Mouse (Mus musculus) gastrocnemius, postnatal 25 days (tissue): ENCODE results near the gene Gm17349. TPM values are rescaled to one million over a fixed set of nuclear protein-coding genes. Genes with fewer than 3 reads are reported as not detected.
"Not testable (repeated sequence)": the region's sequence is repeated elsewhere in the genome, so short reads cannot be mapped to it uniquely, and the experiment has no call there.

Experiments
- DNase-seq: peaks from one replicate; pipeline ENCODE4 v3.0.0; 2022
- total RNA-seq, 2 experiments: library from RNA; stranded (reverse); gene quantifications; 1 replicate in 1 of 2; 2 replicates in 1 of 2; pipeline ENCODE4 v1.2.3; 2021

The Gm17349 gene
- total RNA-seq, 2 experiments from 2014 or later: 1.6 TPM; not detected in 1

- DNase-seq: peak; percentile 89
These were observed 12.4 kb upstream of the Gm17349 start, which contains the start of gene Gpd1 for GRCm38 (mm10) chr15:99717386-99718334. Gene Gpd1, plus strand, starts transcription at chr15:99717515.

- DNase-seq: no peak
These were observed 11.5 kb upstream of the Gm17349 start for GRCm38 (mm10) chr15:99716814-99717213.

GRCm38 (mm10) chr15:99715982-99716746 is 10.9 kb upstream of the Gm17349 start:
- no peak for DNase-seq

- no peak for DNase-seq
These were observed 10.1 kb upstream of the Gm17349 start for GRCm38 (mm10) chr15:99715361-99715865.

- peak; percentile 67 for DNase-seq
These were observed 9.6 kb upstream of the Gm17349 start for GRCm38 (mm10) chr15:99714858-99715257.

- DNase-seq: no peak
These were observed 8.9 kb upstream of the Gm17349 start for GRCm38 (mm10) chr15:99714206-99714605.

- DNase-seq: no peak
These were observed 8.3 kb upstream of the Gm17349 start for GRCm38 (mm10) chr15:99713569-99713968.

- no peak for DNase-seq
These were observed 7.6 kb upstream of the Gm17349 start for GRCm38 (mm10) chr15:99712666-99713559.

GRCm38 (mm10) chr15:99711491-99711890 is 6.2 kb upstream of the Gm17349 start:
- no peak for DNase-seq

- DNase-seq: no peak
These were observed 5.2 kb upstream of the Gm17349 start for GRCm38 (mm10) chr15:99710221-99711190.

- DNase-seq: no peak
These were observed 2.9 kb upstream of the Gm17349 start for GRCm38 (mm10) chr15:99708176-99708575.

- no peak for DNase-seq
These were observed 409 bp downstream of the Gm17349 start for GRCm38 (mm10) chr15:99704881-99705280.

- no peak for DNase-seq
These were observed 1.1 kb downstream of the Gm17349 start for GRCm38 (mm10) chr15:99704041-99704681.

- DNase-seq: no peak
These were observed 1.6 kb downstream of the Gm17349 start for GRCm38 (mm10) chr15:99703676-99704040.

GRCm38 (mm10) chr15:99703104-99703503 is 2.2 kb downstream of the Gm17349 start:
- no peak for DNase-seq

GRCm38 (mm10) chr15:99701999-99702900 is 3.0 kb downstream of the Gm17349 start, which contains the start of gene Smarcd1:
Gene Smarcd1, plus strand, starts transcription at chr15:99702129.
- peak; percentile 91 for DNase-seq

- DNase-seq: not testable (repeated sequence)
These were observed 3.7 kb downstream of the Gm17349 start for GRCm38 (mm10) chr15:99701640-99701998.

GRCm38 (mm10) chr15:99700219-99701106 is 4.8 kb downstream of the Gm17349 start:
- no peak for DNase-seq
